ENCODE assay signal across 22 mouse cellular contexts in genomic region chr4:55938383-55938782, GRCm38 (mm10).
A peak's percentile ranks its signal among the peaks of the same experiment; 100 is the strongest.
DNase-seq lines count a peak whose midpoint lies in the region; ATAC-seq and TF ChIP-seq lines count a peak whose summit lies in the region.
"Had no signal": no experiment of that assay in that cellular context is flagged by ENCODE, and none has a peak within 500 bp of the region (broad histone marks: within the 10 kb centered on the region; RNA-seq: fewer than 3 reads in every experiment).

No protein-coding gene starts in this region.

- peak; percentile 85 for ATAC-seq in liver, postnatal 0 days
- no peak for ATAC-seq in liver, embryonic 11.5 days (replicated peaks; ENCODE audit: low FRiP score)
- no peak for ATAC-seq in midbrain, postnatal 0 days (ENCODE audit: low FRiP score)
- ATAC-seq in midbrain, embryonic 13.5 days, result no peak
- ATAC-seq: CD4-positive, CD25-positive, alpha-beta regulatory T cell, adult 4 months; forebrain, embryonic 13.5 days; hindbrain, embryonic 16.5 days had no signal

- TF ChIP-seq CTCF in liver, postnatal 0 days (IDR thresholded peaks at IDR 0.05; ENCODE audit: low read depth), result no peak
- no peak for TF ChIP-seq CTCF in midbrain, postnatal 0 days (IDR thresholded peaks at IDR 0.05)

- no peaks in the 10 kb centered on the region for H3K9me3 ChIP-seq in liver, postnatal 0 days (ENCODE audit: low read length)
- no peaks in the 10 kb centered on the region for H3K9me3 ChIP-seq in liver, embryonic 11.5 days (ENCODE audit: control insufficient read depth, low read length)
- H3K9me3 ChIP-seq in midbrain, postnatal 0 days (ENCODE audit: low read length), result no peaks in the 10 kb centered on the region
- H3K9me3 ChIP-seq in midbrain, embryonic 13.5 days, result no peaks in the 10 kb centered on the region
- H3K9me3 ChIP-seq: embryonic facial prominence, embryonic 10.5 days; forebrain, embryonic 13.5 days; heart, embryonic 13.5 days had no signal

- H3K4me3 ChIP-seq in liver, postnatal 0 days (ENCODE audit: low read depth, low read length), result no peak overlapping the region
- H3K4me3 ChIP-seq in liver, embryonic 11.5 days (ENCODE audit: low read depth, low read length), result no peak overlapping the region
- no peak overlapping the region for H3K4me3 ChIP-seq in midbrain, postnatal 0 days (ENCODE audit: low read depth, low read length)
- H3K4me3 ChIP-seq in midbrain, embryonic 13.5 days (replicated peaks), result no peak overlapping the region
- H3K4me3 ChIP-seq: embryonic facial prominence, embryonic 10.5 days; forebrain, embryonic 13.5 days; heart, embryonic 13.5 days had no signal

- no peak overlapping the region for H3K4me2 ChIP-seq in liver, postnatal 0 days (ENCODE audit: low read depth, low read length)
- no peak overlapping the region for H3K4me2 ChIP-seq in liver, embryonic 11.5 days
- no peak overlapping the region for H3K4me2 ChIP-seq in midbrain, postnatal 0 days (ENCODE audit: low read depth, low read length, poor library complexity, severe bottlenecking)
- no peak overlapping the region for H3K4me2 ChIP-seq in midbrain, embryonic 13.5 days (replicated peaks)
- H3K4me2 ChIP-seq: forebrain, embryonic 13.5 days; heart, embryonic 13.5 days had no signal

- DNase-seq in embryo, embryonic 11 days, result peak; percentile 3
- DNase-seq in embryo, embryonic 9.5 days (ENCODE audit: extremely low spot score), result no peak
- peak; percentile 25 for DNase-seq in liver, postnatal 0 days
- DNase-seq in liver, embryonic 11.5 days (ENCODE audit: low spot score), result no peak
- peak; percentile 28 for DNase-seq in midbrain, postnatal 0 days (ENCODE audit: low spot score)
- DNase-seq in spleen, postnatal 10 days (ENCODE audit: low spot score in 2 of 2), result no peak
- DNase-seq: adrenal gland, adult 8-10 months; adrenal gland, postnatal 36 days; B cell, adult 2 months; cerebellum, adult 11 months; cerebellum, adult 8-10 months; cerebellum, postnatal 25 days; gastrocnemius, postnatal 36 days; heart, adult 11 months; heart, postnatal 36 days had no signal

- 32% methylated on average over 4 of the region's 4 CpGs for WGBS in liver, postnatal 0 days (ENCODE audit: insufficient replicate concordance)
- WGBS in liver, embryonic 11.5 days, result 65% methylated on average over 4 of the region's 4 CpGs
- WGBS in midbrain, postnatal 0 days, result 54% methylated on average over 4 of the region's 4 CpGs
- 48% methylated on average over 4 of the region's 4 CpGs for WGBS in midbrain, embryonic 13.5 days

- no peaks in the 10 kb centered on the region for H3K27me3 ChIP-seq in liver, postnatal 0 days (ENCODE audit: insufficient read depth, low read length)
- no peaks in the 10 kb centered on the region for H3K27me3 ChIP-seq in liver, embryonic 11.5 days (replicated peaks; ENCODE audit: control insufficient read depth, insufficient read depth, low read length)
- H3K27me3 ChIP-seq in midbrain, postnatal 0 days (ENCODE audit: insufficient read depth, low read length), result no peaks in the 10 kb centered on the region
- no peaks in the 10 kb centered on the region for H3K27me3 ChIP-seq in midbrain, embryonic 13.5 days
- H3K27me3 ChIP-seq: forebrain, embryonic 13.5 days; heart, embryonic 13.5 days had no signal

- H3K9ac ChIP-seq in liver, postnatal 0 days (replicated peaks), result no peak overlapping the region
- H3K9ac ChIP-seq in liver, embryonic 11.5 days (ENCODE audit: low read depth, low read length), result no peak overlapping the region
- no peak overlapping the region for H3K9ac ChIP-seq in midbrain, postnatal 0 days (replicated peaks; ENCODE audit: low read length, poor library complexity, severe bottlenecking)
- no peak overlapping the region for H3K9ac ChIP-seq in midbrain, embryonic 13.5 days (replicated peaks)
- H3K9ac ChIP-seq: forebrain, embryonic 13.5 days; heart, embryonic 13.5 days had no signal

- H3K36me3 ChIP-seq in liver, postnatal 0 days (replicated peaks; ENCODE audit: insufficient read depth, low read length), result no peaks in the 10 kb centered on the region
- H3K36me3 ChIP-seq in liver, embryonic 11.5 days (ENCODE audit: control insufficient read depth, insufficient read depth, low read length), result no peaks in the 10 kb centered on the region
- no peaks in the 10 kb centered on the region for H3K36me3 ChIP-seq in midbrain, postnatal 0 days (ENCODE audit: insufficient read depth, low read length)
- H3K36me3 ChIP-seq in midbrain, embryonic 13.5 days, result no peaks in the 10 kb centered on the region
- H3K36me3 ChIP-seq: embryonic facial prominence, embryonic 10.5 days; G1E; heart, embryonic 13.5 days had no signal

- no peak for TF ChIP-seq EP300 in liver, postnatal 0 days (IDR thresholded peaks at IDR 0.05; ENCODE audit: low read depth)

- H3K27ac ChIP-seq in liver, postnatal 0 days (ENCODE audit: low read depth), result no peak overlapping the region
- H3K27ac ChIP-seq in liver, embryonic 11.5 days (ENCODE audit: low read depth, low read length), result no peak overlapping the region
- no peak overlapping the region for H3K27ac ChIP-seq in midbrain, postnatal 0 days (ENCODE audit: low read depth, low read length)
- H3K27ac ChIP-seq in midbrain, embryonic 13.5 days, result no peak overlapping the region
- H3K27ac ChIP-seq: embryonic facial prominence, embryonic 10.5 days; forebrain, embryonic 13.5 days; heart, embryonic 13.5 days had no signal

- H3K4me1 ChIP-seq in liver, postnatal 0 days (ENCODE audit: insufficient read depth), result no peaks in the 10 kb centered on the region
- H3K4me1 ChIP-seq in liver, embryonic 11.5 days (replicated peaks; ENCODE audit: control insufficient read depth, insufficient read depth, low read length), result no peaks in the 10 kb centered on the region
- H3K4me1 ChIP-seq in midbrain, postnatal 0 days (ENCODE audit: insufficient read depth, low read length), result no peaks in the 10 kb centered on the region
- H3K4me1 ChIP-seq in midbrain, embryonic 13.5 days (replicated peaks), result no peaks in the 10 kb centered on the region
- H3K4me1 ChIP-seq: embryonic facial prominence, embryonic 10.5 days; heart, embryonic 13.5 days had no signal

Comparison
In these comparisons a context has a peak if more than half of its experiments do, and no peak if none do; other contexts are left out.
1. DNase-seq: peak in embryo, embryonic 11 days (single experiment), liver, postnatal 0 days (single experiment) and midbrain, postnatal 0 days (single experiment); none in embryo, embryonic 9.5 days (single experiment), liver, embryonic 11.5 days (single experiment) and spleen, postnatal 10 days (0 of 2).